Mouse (Mus musculus) olfactory bulb, adult 2 months (tissue): ENCODE data around the gene Dusp7.

Experiments used
- CTCF ChIP-seq: fragments of 200-500 bp; IDR thresholded peaks from 2 replicates; pipeline ENCODE4 v1.5.1; 2012; ENCODE audit warnings: low read depth, mild to moderate bottlenecking, low read length, moderate library complexity; ENCODE audit not compliant: insufficient read depth
- POLR2A ChIP-seq: fragments of 200-500 bp; IDR thresholded peaks from 2 replicates; pipeline ENCODE4 v1.6.1; 2012; ENCODE audit warnings: mild to moderate bottlenecking, low read depth, low read length, moderate library complexity; ENCODE audit not compliant: insufficient read depth

DNA sequence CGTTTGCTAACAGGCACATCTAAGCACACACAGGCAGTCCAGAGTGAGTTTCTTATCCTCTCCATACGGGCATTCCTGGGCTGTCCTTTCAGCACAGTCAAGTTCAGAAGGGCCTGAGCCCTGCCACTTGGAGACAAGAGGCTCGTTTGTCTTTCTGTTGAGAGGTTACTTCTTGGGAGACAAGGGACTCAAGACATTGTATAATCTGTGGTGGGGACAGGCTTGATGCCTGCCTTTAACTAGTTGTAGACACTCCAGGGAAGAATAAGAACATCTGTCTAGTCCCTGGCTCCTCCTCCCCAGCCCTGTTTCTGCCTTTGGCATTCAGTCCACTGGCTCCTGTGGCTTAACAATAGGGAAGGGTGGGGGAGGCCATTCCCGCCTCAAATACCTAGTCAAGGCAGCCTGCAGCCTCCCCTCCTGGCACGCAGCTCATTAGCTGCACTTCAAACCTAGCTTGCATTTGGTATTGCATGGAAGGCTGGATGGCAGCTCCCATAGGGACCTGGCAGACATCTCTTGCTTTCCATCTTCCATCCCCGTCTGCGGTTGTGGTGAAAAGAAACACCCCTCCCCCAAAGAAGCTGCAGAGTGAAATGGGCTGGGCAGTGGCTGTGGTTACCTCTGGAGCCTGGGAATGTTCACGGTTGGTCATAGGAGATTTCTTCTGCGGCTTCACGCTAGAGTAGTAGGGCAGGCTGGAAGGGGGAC, 29.8 kb upstream of the Dusp7 start:
- no peak for TF ChIP-seq CTCF
- no peak for TF ChIP-seq POLR2A
